Mouse (Mus musculus) layer of hippocampus, postnatal 25 days (tissue): ENCODE data around the gene Sept1. TPM values are rescaled to one million over a fixed set of nuclear protein-coding genes. Genes with fewer than 3 reads are reported as not detected.
A peak's percentile ranks its signal among the peaks of the same experiment; 100 is the strongest.

ENCODE experiments used
- DNase-seq, 2 experiments: peaks; one replicate each; pipeline ENCODE4 v3.0.0; 2022; ENCODE audit warnings: mixed read lengths in 2 of 2, low spot score in 1 of 2; ENCODE audit errors: extremely low spot score in 1 of 2
- total RNA-seq, 2 experiments: library from RNA; stranded (reverse); gene quantifications; 2 replicates each; pipeline ENCODE4 v1.2.3; 2021

Gene Sept1
- total RNA-seq, 2 experiments from 2014 or later = 4.0 to 4.2 TPM

GRCm38 (mm10) chr7:127223515-127224478, 9.1 kb downstream of the Sept1 start:
- no peak for DNase-seq

DNA sequence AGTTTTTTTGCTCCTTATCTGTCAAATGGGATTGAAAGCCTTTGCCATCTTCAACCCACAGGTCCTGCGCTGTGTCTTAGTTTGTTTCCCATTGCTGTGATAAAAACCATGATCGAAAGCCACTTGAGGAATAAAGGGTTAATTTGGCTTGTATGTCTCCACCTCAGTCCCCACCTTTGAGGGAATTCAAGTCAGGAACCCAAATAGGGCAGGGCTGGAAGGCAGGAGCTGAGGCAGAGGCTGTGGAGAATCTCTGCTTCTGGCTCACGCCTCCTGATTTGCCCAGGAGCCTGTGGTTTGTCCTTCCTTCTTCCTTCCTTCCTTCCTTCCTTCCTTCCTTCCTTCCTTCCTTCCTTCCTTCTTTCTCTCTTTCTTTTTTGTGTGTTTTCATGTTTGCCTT, 9.8 kb downstream of the Sept1 start:
- no peak for DNase-seq

DNA sequence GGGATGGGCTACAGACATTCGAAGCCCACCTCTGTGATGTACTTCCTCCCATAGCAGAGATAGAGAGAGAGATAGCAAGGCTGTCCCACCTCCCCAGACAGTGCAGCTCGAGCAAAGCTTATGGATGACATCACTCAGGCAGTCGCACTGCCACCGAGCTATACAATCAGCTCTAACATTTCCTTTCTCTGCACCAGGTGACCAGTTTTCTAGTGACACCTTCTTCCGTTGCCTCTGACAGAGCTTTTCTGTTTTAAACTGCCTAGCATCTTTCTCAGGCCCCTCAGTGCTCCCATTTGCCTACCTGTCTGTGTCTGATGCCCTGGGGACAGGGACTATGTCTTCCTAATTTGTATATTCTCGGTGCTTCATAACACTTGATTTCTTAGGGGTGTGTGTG, 12.5 kb downstream of the Sept1 start:
- DNase-seq = no peak

- no peak for DNase-seq
Measured at GRCm38 (mm10) chr7:127218670-127219069, 14.3 kb downstream of the Sept1 start.

- DNase-seq = no peak
Measured at GRCm38 (mm10) chr7:127217901-127218642, 14.9 kb downstream of the Sept1 start.

GRCm38 (mm10) chr7:127217475-127217874, 15.5 kb downstream of the Sept1 start:
- no peak for DNase-seq

- no peak for DNase-seq
Measured at GRCm38 (mm10) chr7:127216307-127216706, 16.6 kb downstream of the Sept1 start.

DNA sequence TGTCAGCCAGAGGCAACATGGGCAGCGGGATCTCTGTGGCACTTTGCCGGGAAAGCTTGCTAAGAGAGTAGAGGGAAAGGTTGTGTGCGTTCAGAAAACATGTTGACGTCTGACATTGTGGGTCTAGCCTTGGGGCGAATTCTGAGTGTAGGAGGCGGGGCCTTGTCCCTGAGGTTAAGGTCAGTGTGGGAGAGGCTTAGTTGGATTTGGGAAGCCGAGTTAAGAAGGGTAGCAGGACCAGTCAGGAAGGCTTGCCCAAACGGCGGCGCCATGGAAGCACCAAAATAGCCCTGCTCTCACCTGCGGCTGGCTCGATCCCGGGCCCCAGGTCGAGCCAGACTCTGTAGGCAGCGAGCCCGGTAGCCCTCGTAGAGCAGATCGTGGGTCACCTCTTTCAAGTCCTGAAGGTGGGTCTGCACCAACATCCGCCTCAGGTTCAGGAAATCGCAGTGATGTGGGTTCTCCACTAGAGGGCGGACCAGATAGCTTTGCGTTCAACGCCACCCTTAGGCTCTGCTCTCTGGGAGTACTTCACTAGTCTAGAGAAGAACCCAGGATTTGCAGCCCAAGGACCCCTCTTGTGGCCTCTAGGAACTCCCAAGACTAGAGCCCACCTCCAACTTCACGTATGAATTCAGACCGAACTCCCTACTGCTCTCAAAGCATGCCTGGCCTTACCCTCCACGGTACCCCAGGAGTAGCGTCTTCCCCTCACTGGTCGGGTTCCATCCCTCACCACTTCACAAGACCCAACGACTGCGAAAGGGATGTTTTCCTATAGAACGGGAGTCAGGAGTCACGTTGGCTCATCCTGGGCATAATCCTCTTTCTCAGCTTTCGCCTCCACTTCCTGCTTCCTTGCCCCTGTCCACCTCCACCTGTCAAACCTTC, 17.7 kb downstream of the Sept1 start:
- peak in 1 of 2 experiments; percentile 45 for DNase-seq

GRCm38 (mm10) chr7:127214521-127214920, 18.4 kb downstream of the Sept1 start:
- no peak for DNase-seq

- DNase-seq = no peak
Measured at GRCm38 (mm10) chr7:127213930-127214329, 19.0 kb downstream of the Sept1 start.

- no peak for DNase-seq
Measured at GRCm38 (mm10) chr7:127213485-127213884, 19.4 kb downstream of the Sept1 start.

GRCm38 (mm10) chr7:127212432-127213250, 20.3 kb downstream of the Sept1 start:
- DNase-seq = no peak

DNA sequence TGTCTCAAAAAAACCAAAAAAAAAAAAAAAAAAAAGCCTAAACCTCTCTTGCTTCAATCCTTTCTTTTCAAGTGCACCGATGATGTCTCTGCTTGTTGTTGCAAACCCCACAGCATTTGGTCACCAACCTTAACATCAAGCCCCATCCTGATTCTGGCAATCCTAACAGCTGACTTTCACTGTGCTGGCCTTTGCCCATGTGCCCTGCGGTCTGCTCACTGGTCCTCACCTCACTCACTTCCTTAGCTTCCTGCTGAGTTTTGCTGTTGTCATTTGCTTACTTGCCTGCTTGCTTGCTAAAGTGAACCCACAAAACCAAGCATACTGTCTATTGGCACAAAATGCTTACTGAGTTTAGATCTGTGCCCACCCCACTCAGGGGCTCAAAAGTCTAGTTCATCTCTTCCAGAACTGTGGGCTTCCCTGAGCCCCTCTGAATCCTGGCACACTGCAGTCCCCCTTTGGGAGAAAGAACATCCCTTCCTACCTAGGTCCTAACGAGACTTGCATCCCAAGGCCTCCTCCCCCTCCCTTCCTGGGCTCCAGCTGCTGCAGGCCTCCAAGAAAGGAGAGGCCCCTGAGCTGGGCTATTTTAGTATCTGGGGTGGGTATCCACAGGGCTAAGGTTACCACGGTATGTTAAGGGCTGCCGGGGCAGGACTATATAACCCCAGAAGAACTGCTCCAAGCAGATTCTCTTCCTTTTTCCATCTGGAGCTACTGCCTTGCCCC, 21.8 kb downstream of the Sept1 start:
- no peak for DNase-seq

GRCm38 (mm10) chr7:127210266-127210665, 22.7 kb downstream of the Sept1 start:
- DNase-seq = no peak

- no peak for DNase-seq
Measured at GRCm38 (mm10) chr7:127209851-127210250, 23.1 kb downstream of the Sept1 start.

DNA sequence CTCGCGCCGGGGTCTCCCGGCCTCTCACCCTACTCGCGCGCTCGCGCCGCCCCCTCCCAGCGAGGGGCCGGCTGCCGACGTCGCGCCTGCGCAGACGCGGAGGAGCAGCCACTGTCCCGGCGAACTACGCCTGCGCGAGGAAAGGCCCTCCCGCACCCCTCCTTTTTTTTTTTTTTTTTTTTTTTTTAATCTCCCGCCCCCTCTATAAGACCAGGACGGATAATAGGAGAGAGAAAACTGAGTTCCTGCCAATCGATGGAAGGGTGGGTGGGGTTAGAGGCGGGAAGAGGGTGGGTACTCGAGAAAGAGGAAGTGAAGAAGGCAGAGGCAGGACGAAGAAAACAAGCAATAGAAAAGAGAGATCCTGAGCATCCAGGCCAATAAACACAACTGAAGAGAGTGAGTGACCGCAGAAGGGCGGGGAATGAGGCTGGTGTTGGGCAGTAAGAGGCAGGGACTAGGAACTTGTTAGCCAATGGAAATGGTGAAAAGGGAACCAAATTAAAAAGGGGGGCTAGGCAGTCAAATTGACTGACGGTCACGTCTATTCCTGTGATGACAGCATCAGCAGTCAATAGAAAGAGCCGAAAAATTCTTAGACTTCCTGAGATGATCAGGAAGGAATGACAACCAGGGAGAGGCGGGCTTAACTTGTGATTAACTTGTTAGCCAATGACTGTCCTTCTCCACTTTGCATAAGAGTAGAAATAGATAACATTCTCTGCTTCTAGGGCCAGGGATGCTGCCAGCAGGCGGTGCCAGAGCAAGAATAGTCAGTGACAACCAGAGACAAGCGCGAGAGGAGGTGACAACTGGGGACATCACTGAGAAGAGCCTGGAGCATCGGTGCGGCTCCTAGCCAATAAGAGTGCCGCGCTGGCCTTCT, 24.1 kb downstream of the Sept1 start, which contains the start of gene Mylpf:
Mylpf (plus strand) TSS at position 338 of the 886 bp plus-strand sequence.
- peak; percentile 82 to 84 for DNase-seq

- no peak for DNase-seq
Measured at GRCm38 (mm10) chr7:127208295-127208552, 24.7 kb downstream of the Sept1 start, which contains the start of gene Tbc1d10b. TSS of gene Tbc1d10b (minus strand) at chr7:127208468.
